Mouse (Mus musculus): Measurements from ENCODE around the gene Ccnl2. TPM values are rescaled to one million over a fixed set of nuclear protein-coding genes. Genes with fewer than 3 reads are reported as not detected.
A peak's percentile ranks its signal among the peaks of the same experiment; 100 is the strongest.

The Ccnl2 gene
- polyA plus RNA-seq, 1 experiment from 2014 or later: 97.1 TPM

DNA sequence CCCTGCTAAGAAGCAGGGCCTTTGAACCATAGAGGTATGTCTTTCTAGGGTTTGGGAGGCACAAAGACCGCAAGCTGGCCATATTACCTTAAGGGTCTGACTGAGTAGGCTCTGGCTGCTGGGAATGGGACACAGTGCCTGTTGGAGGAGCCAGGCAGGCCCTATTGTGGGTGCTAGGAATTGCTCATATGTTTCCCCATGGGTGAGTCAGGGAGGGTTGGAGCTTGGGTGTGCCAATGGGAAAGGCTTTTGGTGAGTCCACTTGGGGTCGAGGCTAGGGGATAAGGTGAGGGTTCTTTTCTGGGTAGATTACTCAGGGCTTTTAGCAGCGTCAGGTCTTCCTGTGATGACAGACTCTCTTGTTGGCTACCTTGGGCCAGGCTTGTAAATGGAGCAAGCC is 39.1 kb downstream of the Ccnl2 start:
- H3K4me2 ChIP-seq: no peak overlapping the region
- WGBS: 86% methylated on average over 3 of the region's 3 CpGs

DNA sequence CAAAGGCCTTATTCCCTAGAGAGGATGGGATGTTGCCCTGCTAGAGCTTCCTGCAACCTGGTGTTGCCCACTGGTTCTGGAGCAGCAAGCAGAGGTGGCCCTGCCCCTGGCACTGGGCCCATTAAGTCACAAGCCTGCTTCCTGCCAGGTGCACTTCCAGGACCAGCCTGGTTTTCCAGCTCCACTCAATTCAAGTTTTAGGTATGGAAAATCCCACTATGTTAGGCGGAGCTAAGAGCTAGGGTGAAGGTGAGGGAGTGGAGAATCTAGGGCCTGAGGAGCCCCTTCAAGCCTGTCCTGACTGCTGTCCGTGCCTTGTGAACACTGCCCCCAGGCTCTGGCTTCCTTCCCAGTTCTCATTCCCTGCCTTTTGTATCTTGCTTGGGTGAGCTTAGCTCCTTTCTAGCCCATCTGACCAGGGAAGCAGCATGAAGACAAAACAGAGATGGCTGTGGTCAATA is 39.7 kb downstream of the Ccnl2 start:
- H3K27ac ChIP-seq (replicated peaks): no peak overlapping the region
- WGBS: 72% methylated on average over 2 of the region's 2 CpGs
- no peaks in the 10 kb centered on the region for H3K27me3 ChIP-seq (replicated peaks)

More for the DNA sequence above, 39.1 kb downstream of the Ccnl2 start:
- no peak for ATAC-seq (ENCODE audit: extremely low read depth, insufficient number of reproducible peaks, low FRiP score, low TSS enrichment)
- no peak overlapping the region for H3K27ac ChIP-seq (replicated peaks)
- no peaks in the 10 kb centered on the region for H3K27me3 ChIP-seq (replicated peaks)
- H3K4me1 ChIP-seq: peaks cover 34% of the 10 kb centered on the region
- no peak overlapping the region for H3K4me3 ChIP-seq
- no peak overlapping the region for H3K9ac ChIP-seq
- peaks cover 31% of the 10 kb centered on the region for H3K36me3 ChIP-seq
- H3K9me3 ChIP-seq: no peaks in the 10 kb centered on the region

DNA sequence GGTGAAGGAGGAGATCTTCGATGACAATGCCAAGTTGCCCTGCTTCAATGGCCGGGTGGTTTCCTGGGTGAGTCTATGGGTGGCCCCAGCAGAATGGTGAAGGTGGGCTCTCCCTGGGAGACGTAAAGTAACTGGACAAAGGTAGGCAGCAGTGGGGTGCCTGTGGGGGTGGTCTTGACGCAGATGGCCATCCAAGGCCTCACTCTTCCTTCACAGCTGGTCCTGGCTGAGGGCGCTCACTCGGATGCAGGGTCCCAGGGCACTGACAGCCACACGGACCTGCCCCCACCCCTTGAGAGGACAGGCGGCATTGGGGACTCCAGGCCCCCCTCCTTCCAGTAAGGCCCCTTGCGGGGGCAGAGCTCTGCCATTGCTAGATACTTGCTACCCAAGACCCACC is 41.1 kb downstream of the Ccnl2 start:
- Histone ChIP-seq H3K9ac (no peak overlapping the region), H3K36me3 (peaks cover 52% of the 10 kb centered on the region), H3K4me3 (no peak overlapping the region), H3K9me3 (no peaks in the 10 kb centered on the region), H3K27me3 (replicated peaks) (no peaks in the 10 kb centered on the region), H3K4me2 (no peak overlapping the region), H3K4me1 (peaks cover 21% of the 10 kb centered on the region), H3K27ac (replicated peaks) (no peak overlapping the region)
- ATAC-seq (ENCODE audit: extremely low read depth, insufficient number of reproducible peaks, low FRiP score, low TSS enrichment): no peak
- WGBS: 85% methylated on average over 9 of the region's 9 CpGs

More for the DNA sequence above, 39.7 kb downstream of the Ccnl2 start:
- Histone ChIP-seq H3K36me3 (peaks cover 38% of the 10 kb centered on the region), H3K4me1 (peaks cover 28% of the 10 kb centered on the region), H3K4me3 (no peak overlapping the region), H3K9ac (no peak overlapping the region), H3K9me3 (no peaks in the 10 kb centered on the region), H3K4me2 (no peak overlapping the region)
- no peak for ATAC-seq (ENCODE audit: extremely low read depth, insufficient number of reproducible peaks, low FRiP score, low TSS enrichment)

DNA sequence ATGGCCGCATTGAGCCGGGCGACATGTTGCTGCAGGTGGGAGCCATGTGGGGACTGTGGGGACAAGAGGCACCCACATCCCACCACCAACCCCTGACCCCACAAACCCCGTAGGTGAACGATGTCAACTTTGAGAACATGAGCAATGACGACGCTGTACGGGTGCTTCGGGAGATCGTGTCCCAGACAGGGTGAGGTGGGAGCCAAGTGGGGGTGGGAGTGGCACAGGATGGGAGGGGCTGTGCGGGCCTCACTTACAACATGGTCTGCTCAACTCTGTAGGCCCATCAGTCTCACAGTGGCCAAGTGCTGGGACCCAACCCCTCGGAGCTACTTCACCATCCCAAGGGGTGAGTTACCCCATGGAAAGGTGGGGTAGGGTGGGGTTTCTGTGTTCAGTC is 42.7 kb downstream of the Ccnl2 start:
- no peak overlapping the region for H3K27ac ChIP-seq (replicated peaks)
- WGBS: 85% methylated on average over 12 of the region's 12 CpGs
- H3K9ac ChIP-seq: no peak overlapping the region
- H3K9me3 ChIP-seq: no peaks in the 10 kb centered on the region
- no peak for ATAC-seq (ENCODE audit: extremely low read depth, insufficient number of reproducible peaks, low FRiP score, low TSS enrichment)
- 0 out of 2 replicates have a peak, but pooled peaks cover 7% of the 10 kb centered on the region for H3K4me1 ChIP-seq
- H3K27me3 ChIP-seq (replicated peaks): no peaks in the 10 kb centered on the region
- H3K4me2 ChIP-seq: no peak overlapping the region
- H3K4me3 ChIP-seq: no peak overlapping the region
- peaks cover 61% of the 10 kb centered on the region for H3K36me3 ChIP-seq

DNA sequence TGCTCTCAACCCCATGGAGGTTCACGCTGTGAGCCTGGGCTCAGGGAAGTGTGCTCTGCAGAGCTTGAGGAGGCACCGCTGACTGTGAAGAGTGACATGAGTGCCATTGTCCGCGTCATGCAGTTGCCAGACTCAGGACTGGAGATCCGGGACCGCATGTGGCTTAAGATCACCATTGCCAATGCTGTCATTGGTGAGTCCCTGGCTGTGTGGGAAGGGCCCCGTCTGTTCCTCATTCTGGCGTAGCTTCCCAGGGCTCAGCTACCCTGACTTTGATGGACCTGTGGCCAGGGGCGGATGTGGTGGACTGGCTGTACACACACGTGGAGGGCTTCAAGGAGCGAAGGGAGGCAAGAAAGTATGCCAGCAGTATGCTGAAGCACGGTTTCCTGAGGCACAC is 43.8 kb downstream of the Ccnl2 start:
- ATAC-seq (ENCODE audit: extremely low read depth, insufficient number of reproducible peaks, low FRiP score, low TSS enrichment): no peak
- H3K9me3 ChIP-seq: no peaks in the 10 kb centered on the region
- 0 out of 2 replicates have a peak, but pooled peaks cover 7% of the 10 kb centered on the region for H3K4me1 ChIP-seq
- no peaks in the 10 kb centered on the region for H3K27me3 ChIP-seq (replicated peaks)
- 87% methylated on average over 12 of the region's 12 CpGs for WGBS
- H3K4me2 ChIP-seq: no peak overlapping the region
- H3K4me3 ChIP-seq: no peak overlapping the region
- no peak overlapping the region for H3K9ac ChIP-seq
- H3K36me3 ChIP-seq: peaks cover 71% of the 10 kb centered on the region
- no peak overlapping the region for H3K27ac ChIP-seq (replicated peaks)

DNA sequence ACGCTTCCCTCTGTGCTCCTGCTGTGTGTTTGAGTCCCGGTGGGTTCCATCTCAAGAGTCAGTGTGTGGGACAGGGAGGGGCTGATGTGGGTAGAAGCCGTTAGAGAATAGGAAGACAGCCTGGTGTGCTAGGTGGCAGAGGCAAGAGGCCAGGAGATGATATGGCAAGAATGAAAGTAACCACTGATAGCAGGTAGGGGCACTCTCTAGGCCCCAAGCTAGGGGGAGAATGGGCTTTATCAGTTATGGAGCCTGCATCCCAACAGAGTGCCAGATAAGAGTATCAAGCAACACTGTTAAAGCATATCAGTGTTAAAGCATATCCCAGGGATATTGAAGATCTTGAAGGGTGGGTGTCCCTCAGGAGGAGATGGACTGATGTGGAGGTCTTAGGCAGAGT is 44.6 kb downstream of the Ccnl2 start:
- no peak for ATAC-seq (ENCODE audit: extremely low read depth, insufficient number of reproducible peaks, low FRiP score, low TSS enrichment)
- H3K4me3 ChIP-seq: no peak overlapping the region

DNA sequence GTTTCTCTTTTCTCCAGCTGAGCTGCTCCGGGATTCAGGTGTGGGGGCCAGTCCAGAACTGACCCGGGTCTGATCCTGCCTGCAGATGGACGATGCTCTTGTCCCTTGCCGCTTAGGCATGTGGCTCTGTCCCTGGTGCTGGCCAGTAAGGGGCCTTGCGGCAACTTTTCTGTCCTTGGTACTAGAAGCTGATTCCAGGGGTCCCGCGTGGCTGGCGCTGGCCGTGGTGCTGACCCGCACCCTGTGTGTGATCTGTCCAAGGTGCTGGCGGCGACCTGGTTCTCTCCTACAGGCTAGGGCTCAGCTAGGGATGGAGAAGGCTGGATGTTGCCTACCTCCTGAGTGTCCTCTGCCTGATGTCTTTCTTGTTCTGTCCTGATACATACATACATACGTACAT is 47.0 kb downstream of the Ccnl2 start:
- 15% methylated on average over 13 of the region's 13 CpGs for WGBS
- Histone ChIP-seq H3K4me2 (no peak overlapping the region), H3K4me3 (no peak overlapping the region), H3K9me3 (no peaks in the 10 kb centered on the region), H3K36me3 (peaks cover 66% of the 10 kb centered on the region), H3K27me3 (replicated peaks) (no peaks in the 10 kb centered on the region), H3K9ac (no peak overlapping the region), H3K27ac (replicated peaks) (no peak overlapping the region), H3K4me1 (no peaks in the 10 kb centered on the region)
- ATAC-seq (ENCODE audit: extremely low read depth, insufficient number of reproducible peaks, low FRiP score, low TSS enrichment): no peak

More for the DNA sequence above, 44.6 kb downstream of the Ccnl2 start:
- 56% methylated on average over 3 of the region's 3 CpGs for WGBS
- no peak overlapping the region for H3K27ac ChIP-seq (replicated peaks)
- peaks cover 77% of the 10 kb centered on the region for H3K36me3 ChIP-seq
- H3K9me3 ChIP-seq: no peaks in the 10 kb centered on the region
- H3K4me2 ChIP-seq: no peak overlapping the region
- no peak overlapping the region for H3K9ac ChIP-seq
- H3K27me3 ChIP-seq (replicated peaks): no peaks in the 10 kb centered on the region
- H3K4me1 ChIP-seq: 0 out of 2 replicates have a peak, but pooled peaks cover under 1% of the 10 kb centered on the region

DNA sequence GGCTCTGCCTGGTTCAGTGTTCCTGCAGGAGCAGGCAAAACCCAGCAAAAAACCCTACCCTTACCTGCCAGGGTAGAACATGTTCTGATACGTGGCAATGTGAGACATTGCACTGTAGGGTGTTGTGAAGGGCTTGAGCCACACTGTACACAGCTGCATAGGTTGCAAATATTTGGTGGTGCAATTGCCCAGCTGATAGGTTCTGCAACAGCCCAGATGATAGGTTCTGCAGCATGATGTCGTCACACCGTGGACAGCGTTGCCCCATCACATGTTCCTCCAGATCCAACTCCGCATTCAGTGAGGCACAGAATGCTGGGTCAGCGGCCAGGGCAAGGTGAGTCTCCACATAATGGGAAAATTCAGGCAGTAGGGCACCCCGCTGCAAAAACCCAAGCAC is 49.5 kb downstream of the Ccnl2 start:
- Histone ChIP-seq H3K36me3 (peaks cover 64% of the 10 kb centered on the region), H3K27ac (replicated peaks) (no peak overlapping the region), H3K27me3 (replicated peaks) (no peaks in the 10 kb centered on the region), H3K4me1 (no peaks in the 10 kb centered on the region), H3K9me3 (no peaks in the 10 kb centered on the region), H3K4me2 (no peak overlapping the region), H3K9ac (no peak overlapping the region), H3K4me3 (no peak overlapping the region)
- no peak for ATAC-seq (ENCODE audit: extremely low read depth, insufficient number of reproducible peaks, low FRiP score, low TSS enrichment)
- 86% methylated on average over 7 of the region's 7 CpGs for WGBS

DNA sequence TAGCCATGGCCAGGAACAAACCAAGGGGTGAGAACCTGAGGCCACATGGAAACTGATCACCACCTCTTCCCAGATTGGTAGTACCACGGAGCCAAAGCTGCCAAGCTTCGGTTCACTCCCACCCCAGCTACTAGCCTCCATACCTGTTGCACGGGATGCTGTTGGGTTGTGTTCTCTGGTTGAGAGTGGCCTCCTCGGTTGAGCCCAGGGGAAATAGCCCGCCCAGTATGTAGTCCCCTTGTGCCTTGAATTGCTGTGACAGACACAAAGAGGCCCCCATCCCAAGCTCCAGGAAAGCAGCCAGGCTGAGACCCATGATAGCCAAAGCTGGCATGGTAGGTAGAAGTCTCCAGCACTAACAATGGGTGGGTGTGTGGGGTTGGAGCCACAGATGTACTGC is 50.7 kb downstream of the Ccnl2 start, which contains the start of gene Tas1r3:
Gene Tas1r3 (minus strand): TSS at position 362 of the 400 bp plus-strand sequence.
- ATAC-seq (ENCODE audit: extremely low read depth, insufficient number of reproducible peaks, low FRiP score, low TSS enrichment): no peak
- Histone ChIP-seq H3K9ac (no peak within 1 kb of the TSS), H3K4me2 (no peak within 1 kb of the TSS), H3K36me3 (peaks cover 55% of the 10 kb centered on the region), H3K9me3 (no peaks in the 10 kb centered on the region), H3K27me3 (replicated peaks) (no peaks in the 10 kb centered on the region), H3K4me3 (no peak within 1 kb of the TSS), H3K4me1 (peaks cover under 1% of the 10 kb centered on the region), H3K27ac (replicated peaks) (no peak within 1 kb of the TSS)
- 76% methylated on average over 5 of the region's 5 CpGs for WGBS

DNA sequence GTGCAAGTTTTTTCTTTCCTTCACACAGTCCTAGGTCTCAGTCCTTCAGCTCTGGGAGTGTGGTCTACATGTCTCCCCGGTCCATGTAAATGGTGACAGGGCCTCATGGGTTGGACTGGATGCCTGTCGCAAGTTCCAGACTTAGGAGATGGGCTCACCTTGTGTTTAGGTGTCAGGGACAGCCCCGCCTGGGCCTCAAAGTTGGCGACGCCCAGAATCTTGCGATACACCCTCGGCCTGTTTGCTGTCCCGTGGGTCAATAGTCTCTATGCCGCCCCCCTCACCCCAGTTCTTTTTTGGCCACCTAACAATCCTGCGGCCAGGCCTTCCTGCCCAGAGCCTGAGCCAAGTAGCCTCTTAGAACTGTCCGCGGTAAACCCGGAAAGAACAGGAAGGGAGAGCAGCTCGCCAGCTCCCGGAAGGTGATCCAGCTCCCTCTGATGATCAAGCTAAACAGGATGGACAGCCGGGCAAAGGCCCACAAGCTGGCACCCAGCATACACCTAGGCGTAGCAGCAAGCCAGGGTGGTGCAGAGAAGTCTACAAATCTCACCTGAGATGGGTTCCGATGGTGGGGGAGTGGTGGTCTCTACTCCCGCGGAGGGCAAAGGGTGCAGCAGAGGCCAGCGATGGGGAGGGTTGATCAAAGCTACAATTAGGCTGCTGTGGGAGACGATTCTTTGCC is 56.5 kb downstream of the Ccnl2 start:
- Histone ChIP-seq H3K36me3 (peaks cover 46% of the 10 kb centered on the region), H3K9ac (peak overlapping the region; percentile 95), H3K4me2 (peak overlapping the region; percentile 97), H3K27ac (replicated peaks) (no peak overlapping the region), H3K9me3 (no peaks in the 10 kb centered on the region), H3K27me3 (replicated peaks) (no peaks in the 10 kb centered on the region), H3K4me1 (peaks cover 22% of the 10 kb centered on the region), H3K4me3 (peak overlapping the region; percentile 72)
- ATAC-seq (ENCODE audit: extremely low read depth, insufficient number of reproducible peaks, low FRiP score, low TSS enrichment): no peak
- WGBS: 10% methylated on average over 22 of the region's 22 CpGs

DNA sequence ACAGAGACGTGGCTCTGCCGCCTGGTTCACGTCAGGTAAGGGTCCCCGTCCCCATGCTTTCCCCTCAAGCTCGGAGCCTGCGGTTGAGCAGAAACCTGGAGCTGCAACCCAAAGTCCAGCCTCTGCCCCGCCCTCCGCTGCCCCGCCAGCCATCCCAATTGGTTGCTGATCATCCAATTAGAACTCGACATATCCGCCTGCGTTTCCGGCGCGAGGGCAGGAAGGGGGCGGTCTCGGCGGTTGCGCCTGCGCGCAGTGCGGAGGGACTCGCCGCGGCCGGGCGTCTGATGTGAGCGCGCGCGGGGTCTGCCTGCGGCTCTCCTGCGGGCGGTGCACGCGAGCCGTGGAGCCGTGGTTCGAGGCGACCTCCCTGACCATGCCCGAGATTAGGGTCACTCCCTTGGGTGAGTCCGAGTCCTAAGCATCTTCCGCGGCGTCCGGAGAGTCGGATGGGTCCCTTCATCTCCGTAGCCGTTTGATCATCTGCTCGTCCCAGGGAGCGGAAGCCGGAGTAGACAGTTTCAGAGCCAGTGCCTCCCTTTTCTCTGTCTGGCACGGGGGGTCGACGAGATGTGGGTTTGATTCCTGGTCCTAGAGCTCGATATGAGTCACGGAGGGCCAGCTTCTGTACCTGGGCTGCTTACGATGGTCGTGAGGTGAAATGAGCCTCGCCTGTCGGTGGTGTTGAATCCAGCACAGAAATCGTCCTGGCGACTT is 57.2 kb downstream of the Ccnl2 start, which contains the start of the genes Cptp and Ints11:
Gene Cptp (minus strand): TSS at position 124 of the 717 bp plus-strand sequence.
Gene Ints11 (plus strand): TSS at position 230 of the 717 bp plus-strand sequence.
- Histone ChIP-seq H3K4me2 (peak within 1 kb of the TSS; percentile 97), H3K9me3 (no peaks in the 10 kb centered on the region), H3K9ac (peak within 1 kb of the TSS; percentile 95), H3K4me1 (peaks cover 22% of the 10 kb centered on the region), H3K4me3 (peak within 1 kb of the TSS; percentile 72), H3K27ac (replicated peaks) (peak within 1 kb of the TSS; percentile 55; the same call in 1 of the 2 replicates), H3K27me3 (replicated peaks) (no peaks in the 10 kb centered on the region), H3K36me3 (peaks cover 53% of the 10 kb centered on the region)
- peak; percentile 96 for ATAC-seq (ENCODE audit: extremely low read depth, insufficient number of reproducible peaks, low FRiP score, low TSS enrichment)
- WGBS: under 1% methylated on average over 63 of the region's 63 CpGs
